Mouse (Mus musculus) midbrain, embryonic 11.5 days (tissue): ENCODE measurements around the gene Fes. TPM values are rescaled to one million over a fixed set of nuclear protein-coding genes. Genes with fewer than 3 reads are reported as not detected.
A peak's percentile ranks its signal among the peaks of the same experiment; 100 is the strongest.

Experiments
- ATAC-seq: fragments of 200-750 bp; cut with Nextera tagmentation; 2 replicates; pipeline ENCODE4 v1.8.0; 2017; ENCODE audit warnings: moderate TSS enrichment, moderate library complexity; ENCODE audit not compliant: low FRiP score
- DNase-seq: peaks from one replicate; pipeline ENCODE4 v3.0.0; 2015; ENCODE audit warnings: low spot score; ENCODE audit errors: missing footprints
- H3K27ac ChIP-seq: fragments of 300-500 bp; sonication (generic); 2 replicates; pipeline ENCODE4 v1.5.1; 2014; ENCODE audit warnings: low read depth, low read length
- H3K27me3 ChIP-seq: fragments of 300-500 bp; sonication (generic); 2 replicates; pipeline ENCODE4 v1.6.1; 2014; ENCODE audit warnings: mild to moderate bottlenecking, low read length, moderate library complexity, mixed read lengths; ENCODE audit not compliant: control insufficient read depth, insufficient read depth
- H3K36me3 ChIP-seq: fragments of 300-500 bp; sonication (generic); 2 replicates; pipeline ENCODE4 v1.6.1; 2014; ENCODE audit warnings: mild to moderate bottlenecking, low read length, moderate library complexity, mixed read lengths; ENCODE audit not compliant: control insufficient read depth, insufficient read depth
- H3K4me1 ChIP-seq: fragments of 300-500 bp; sonication (generic); 2 replicates; pipeline ENCODE4 v1.6.1; 2014; ENCODE audit warnings: low read length; ENCODE audit not compliant: control insufficient read depth, insufficient read depth
- H3K4me2 ChIP-seq: fragments of 300-500 bp; sonication (generic); 2 replicates; pipeline ENCODE4 v1.6.1; 2014; ENCODE audit warnings: mild to moderate bottlenecking, moderate library complexity
- H3K4me3 ChIP-seq: fragments of 300-500 bp; sonication (generic); 2 replicates; pipeline ENCODE4 v1.5.1; 2014; ENCODE audit warnings: low read depth, low read length
- H3K9ac ChIP-seq: fragments of 300-500 bp; sonication (generic); 2 replicates; pipeline ENCODE4 v1.6.1; 2014; ENCODE audit warnings: low read length
- H3K9me3 ChIP-seq: fragments of 300-500 bp; sonication (generic); 2 replicates; pipeline ENCODE4 v1.6.1; 2016; ENCODE audit warnings: low read length; ENCODE audit not compliant: control insufficient read depth
- WGBS: fragments of 180-500 bp; shearing (Covaris S2); extraction: QIAGEN DNeasy Blood & Tissue Kit; methylation state at CpG from one replicate; pipeline ENCODE4 v1.1.7; 2014; 5-methylcytosine and 5-hydroxymethylcytosine counted together
- polyA plus RNA-seq: library from polyadenylated mRNA; unstranded; fragments of >200 nt; fragmentation: Nextera tagmentation; extraction: Ambion mirVana; gene quantifications from 2 replicates; pipeline ENCODE4 v1.2.1, GENCODE M21; 2014

Gene Fes
- polyA plus RNA-seq, 1 experiment from 2014 or later: 7.6 TPM

- no peaks in the 10 kb centered on the region for H3K9me3 ChIP-seq
- H3K4me2 ChIP-seq: no peak overlapping the region
- DNase-seq (no peak), ATAC-seq (no peak)
- no peaks in the 10 kb centered on the region for H3K27me3 ChIP-seq
- peaks cover 11% of the 10 kb centered on the region for H3K4me1 ChIP-seq
- 88% methylated on average over 9 of the region's 9 CpGs for WGBS
- no peak overlapping the region for H3K27ac ChIP-seq
- no peak overlapping the region for H3K4me3 ChIP-seq
- H3K9ac ChIP-seq: no peak overlapping the region
- peaks cover 12% of the 10 kb centered on the region; the same call in 1 of the 2 replicates for H3K36me3 ChIP-seq
Observed at GRCm38 (mm10) chr7:80368009-80368408, 19.7 kb downstream of the Fes start.

- peaks cover 11% of the 10 kb centered on the region for H3K4me1 ChIP-seq
- 97% methylated on average over 7 of the region's 7 CpGs for WGBS
- DNase-seq (no peak), ATAC-seq (no peak)
- no peak overlapping the region for H3K9ac ChIP-seq
- H3K27me3 ChIP-seq: no peaks in the 10 kb centered on the region
- no peaks in the 10 kb centered on the region for H3K9me3 ChIP-seq
- no peak overlapping the region for H3K4me2 ChIP-seq
- no peak overlapping the region for H3K4me3 ChIP-seq
- peaks cover 12% of the 10 kb centered on the region for H3K36me3 ChIP-seq
- no peak overlapping the region for H3K27ac ChIP-seq
Observed at GRCm38 (mm10) chr7:80367232-80367631, 20.5 kb downstream of the Fes start.

DNA sequence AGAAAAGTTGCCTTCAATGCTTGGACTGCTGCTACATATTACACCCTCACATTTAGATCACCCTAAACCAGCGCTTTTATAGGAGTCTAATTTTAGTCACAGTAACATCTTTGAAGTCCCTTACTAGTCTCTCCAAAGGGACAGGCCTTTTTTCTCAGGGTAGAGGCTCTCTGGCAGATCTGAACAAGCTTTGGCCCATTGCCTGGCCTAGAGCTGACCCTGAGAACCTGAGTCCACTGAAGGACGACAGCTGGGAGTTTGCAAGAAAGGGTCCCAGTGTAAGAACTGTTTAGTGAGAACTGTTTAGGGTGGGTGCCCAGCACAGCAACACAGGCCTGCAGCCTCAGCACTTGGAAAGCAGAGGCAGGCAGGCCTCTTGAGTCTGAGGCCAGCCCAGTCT, 22.0 kb downstream of the Fes start:
- H3K4me3 ChIP-seq: no peak overlapping the region
- H3K36me3 ChIP-seq: peaks cover 12% of the 10 kb centered on the region
- no peak overlapping the region for H3K4me2 ChIP-seq
- H3K27me3 ChIP-seq: no peaks in the 10 kb centered on the region
- 91% methylated on average over 2 of the region's 2 CpGs for WGBS
- H3K9me3 ChIP-seq: no peaks in the 10 kb centered on the region
- no peak overlapping the region for H3K9ac ChIP-seq
- peaks cover 11% of the 10 kb centered on the region for H3K4me1 ChIP-seq
- H3K27ac ChIP-seq: no peak overlapping the region
- DNase-seq: no peak
- ATAC-seq: no peak

DNA sequence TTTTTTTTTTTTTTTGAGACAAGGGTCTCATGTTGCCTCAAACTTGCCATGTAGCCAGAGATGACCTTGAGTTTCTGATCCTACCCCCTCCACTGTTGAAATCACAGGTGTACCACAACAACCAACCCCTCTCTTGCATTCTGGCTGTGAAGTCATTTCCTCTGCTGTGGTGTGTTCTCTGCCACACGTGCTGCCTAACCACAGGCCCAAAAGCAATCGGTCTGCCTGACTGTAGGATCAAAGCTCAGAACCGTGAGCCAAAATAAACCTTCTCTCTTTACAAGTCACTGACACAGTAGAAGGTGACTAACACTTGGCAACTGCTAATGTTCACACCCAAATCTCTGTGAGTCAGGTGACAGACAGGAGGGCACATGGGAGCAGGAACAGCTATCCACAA, 27.3 kb downstream of the Fes start:
- WGBS: 75% methylated on average over 3 of the region's 3 CpGs
- no peaks in the 10 kb centered on the region for H3K9me3 ChIP-seq
- H3K27me3 ChIP-seq: 0 out of 2 replicates have a peak, but pooled peaks cover 2% of the 10 kb centered on the region
- DNase-seq (no peak), ATAC-seq (no peak)
- H3K36me3 ChIP-seq: peaks cover 17% of the 10 kb centered on the region
- H3K4me3 ChIP-seq: no peak overlapping the region
- no peak overlapping the region for H3K9ac ChIP-seq
- H3K4me2 ChIP-seq: no peak overlapping the region
- no peak overlapping the region for H3K27ac ChIP-seq
- peaks cover 4% of the 10 kb centered on the region; the same call in 1 of the 2 replicates for H3K4me1 ChIP-seq

DNA sequence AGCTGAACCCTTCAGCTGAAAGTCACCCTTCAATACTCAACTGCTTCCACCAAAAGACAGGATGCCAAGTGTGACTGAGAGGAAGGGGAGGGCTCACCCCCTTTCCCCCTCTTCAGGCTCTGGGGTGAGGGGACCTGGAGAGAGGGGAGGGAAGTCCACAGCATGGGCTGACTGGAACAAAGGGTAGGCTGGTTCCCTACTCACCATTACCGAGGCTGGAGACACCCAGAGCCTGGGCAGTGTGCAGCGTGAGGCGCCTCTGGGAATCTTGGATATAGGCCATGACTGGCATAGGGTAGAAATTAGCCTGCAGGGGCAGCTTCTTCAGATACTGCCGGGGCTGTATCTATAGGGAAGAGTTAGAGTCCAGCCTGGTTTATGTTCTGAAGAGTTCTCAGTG, 29.7 kb downstream of the Fes start:
- H3K9me3 ChIP-seq: no peaks in the 10 kb centered on the region
- no peak for DNase-seq
- no peak overlapping the region for H3K4me3 ChIP-seq
- no peak overlapping the region for H3K4me2 ChIP-seq
- 0 out of 2 replicates have a peak, but pooled peaks cover 2% of the 10 kb centered on the region for H3K27me3 ChIP-seq
- no peak overlapping the region for H3K9ac ChIP-seq
- ATAC-seq: no peak
- peaks cover 15% of the 10 kb centered on the region for H3K36me3 ChIP-seq
- peaks cover 4% of the 10 kb centered on the region; the same call in 1 of the 2 replicates for H3K4me1 ChIP-seq
- 67% methylated on average over 4 of the region's 4 CpGs for WGBS
- no peak overlapping the region for H3K27ac ChIP-seq

DNA sequence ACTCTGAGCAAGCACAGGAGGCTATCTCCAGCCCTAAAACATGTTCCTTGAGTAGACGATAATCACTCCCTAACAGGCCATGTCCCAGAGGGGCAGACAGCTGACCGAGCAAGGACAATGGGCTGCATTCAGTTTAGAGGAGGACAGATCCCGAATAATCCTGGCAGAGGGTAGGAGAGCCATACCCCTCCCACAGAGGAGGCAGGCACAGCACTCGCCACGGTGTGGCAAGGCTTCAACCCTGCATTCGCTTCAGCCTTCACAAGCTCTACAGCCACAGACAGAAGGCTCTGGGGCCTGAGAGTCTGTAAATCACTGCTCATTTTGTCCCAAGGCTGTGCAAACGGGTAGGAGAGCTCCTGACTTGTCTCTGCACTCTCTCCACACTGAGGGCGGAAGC, 30.6 kb downstream of the Fes start:
- Histone ChIP-seq H3K27me3 (0 out of 2 replicates have a peak, but pooled peaks cover 2% of the 10 kb centered on the region), H3K4me1 (peaks cover 4% of the 10 kb centered on the region; the same call in 1 of the 2 replicates), H3K4me2 (no peak overlapping the region), H3K9ac (no peak overlapping the region), H3K27ac (no peak overlapping the region), H3K36me3 (peaks cover 19% of the 10 kb centered on the region), H3K9me3 (no peaks in the 10 kb centered on the region), H3K4me3 (no peak overlapping the region)
- WGBS: 21% methylated on average over 8 of the region's 8 CpGs
- peak; percentile 71; the same call in 1 of the 2 replicates for ATAC-seq
- DNase-seq: no peak

DNA sequence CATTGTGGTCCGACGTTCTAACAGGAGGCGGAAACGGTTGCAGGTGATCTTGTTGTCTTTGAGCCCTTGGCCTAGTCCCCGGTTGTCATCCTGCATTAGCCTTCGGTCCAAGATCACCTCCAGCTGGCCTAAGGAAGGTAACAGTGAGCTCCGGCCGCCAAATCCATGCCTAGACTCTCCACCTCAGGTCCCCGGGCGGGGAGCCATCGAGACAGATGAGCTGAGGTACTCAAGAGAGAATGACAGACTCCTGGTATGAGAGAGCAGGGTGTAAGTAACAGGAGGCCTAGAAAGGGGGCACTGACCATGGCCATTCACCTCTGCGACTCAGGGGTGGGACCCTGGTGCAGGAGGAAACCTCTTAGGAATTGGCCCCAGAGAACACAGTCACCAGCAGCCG, 31.4 kb downstream of the Fes start:
- Histone ChIP-seq H3K27ac (no peak overlapping the region), H3K9me3 (no peaks in the 10 kb centered on the region), H3K9ac (no peak overlapping the region), H3K4me2 (no peak overlapping the region), H3K4me3 (no peak overlapping the region), H3K27me3 (0 out of 2 replicates have a peak, but pooled peaks cover 2% of the 10 kb centered on the region), H3K36me3 (peaks cover 22% of the 10 kb centered on the region), H3K4me1 (peaks cover 4% of the 10 kb centered on the region; the same call in 1 of the 2 replicates)
- 90% methylated on average over 13 of the region's 13 CpGs for WGBS
- DNase-seq (no peak), ATAC-seq (no peak)

GRCm38 (mm10) chr7:80352920-80353319, 34.8 kb downstream of the Fes start:
- no peak overlapping the region for H3K4me3 ChIP-seq
- 0 out of 2 replicates have a peak, but pooled peaks cover 2% of the 10 kb centered on the region for H3K27me3 ChIP-seq
- peaks cover 20% of the 10 kb centered on the region for H3K36me3 ChIP-seq
- H3K9me3 ChIP-seq: no peaks in the 10 kb centered on the region
- H3K4me2 ChIP-seq: no peak overlapping the region
- H3K27ac ChIP-seq: no peak overlapping the region
- ATAC-seq: no peak
- H3K9ac ChIP-seq: no peak overlapping the region
- no peak for DNase-seq
- WGBS: 94% methylated on average over 8 of the region's 8 CpGs
- peaks cover 4% of the 10 kb centered on the region; the same call in 1 of the 2 replicates for H3K4me1 ChIP-seq

DNA sequence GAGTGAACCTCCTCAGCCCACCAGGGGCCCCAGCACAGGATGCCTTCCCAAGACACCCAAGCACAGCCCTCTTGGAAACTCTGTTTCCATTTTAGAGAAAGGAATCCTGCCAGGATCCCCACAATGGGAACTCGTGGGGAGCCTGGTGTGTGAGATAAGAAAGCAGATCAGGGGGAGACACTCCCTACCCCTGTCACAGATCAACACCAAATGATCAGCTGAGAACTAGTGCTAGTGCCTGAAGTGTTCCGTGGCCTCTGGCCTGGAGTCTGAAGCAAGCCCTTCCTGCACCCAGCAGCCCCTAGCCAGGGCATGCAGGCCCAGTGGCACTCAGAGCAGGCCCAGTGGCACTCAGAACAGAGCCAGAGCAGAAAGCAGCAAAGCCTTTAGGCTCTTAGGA, 36.9 kb downstream of the Fes start:
- ATAC-seq (no peak), DNase-seq (no peak)
- no peak overlapping the region for H3K27ac ChIP-seq
- H3K4me3 ChIP-seq: no peak overlapping the region
- H3K4me1 ChIP-seq: no peaks in the 10 kb centered on the region
- H3K36me3 ChIP-seq: peaks cover 19% of the 10 kb centered on the region
- no peak overlapping the region for H3K4me2 ChIP-seq
- no peaks in the 10 kb centered on the region for H3K9me3 ChIP-seq
- H3K27me3 ChIP-seq: no peaks in the 10 kb centered on the region
- WGBS: 74% methylated on average over 2 of the region's 2 CpGs
- H3K9ac ChIP-seq: no peak overlapping the region
